Mouse (Mus musculus) kidney, adult 2 months (tissue): Measurements from ENCODE around the gene Plbd2.

ENCODE experiments used
- CTCF ChIP-seq: fragments of 200-500 bp; conservative IDR thresholded peaks from 2 replicates; pipeline ENCODE4 v1.5.1; 2011; ENCODE audit warnings: low read depth, mild to moderate bottlenecking, control low read depth, low read length, moderate library complexity, mixed read lengths; ENCODE audit not compliant: insufficient read depth, insufficient read length
- POLR2A ChIP-seq: fragments of 200-500 bp; IDR thresholded peaks from one replicate; pipeline ENCODE4 v1.6.1; 2011; ENCODE audit warnings: low read depth, low read length, control low read depth

- TF ChIP-seq CTCF (no peak), POLR2A (no peak)
These were observed 68.3 kb downstream of the Plbd2 start for GRCm38 (mm10) chr5:120435006-120435681.
